Mouse (Mus musculus) liver, adult 2 months (tissue): ENCODE measurements around the gene Slc5a10. TPM values are rescaled to one million over a fixed set of nuclear protein-coding genes. Genes with fewer than 3 reads are reported as not detected.

Source experiments
- DNase-seq: peaks from one replicate; pipeline ENCODE4 v3.0.0-alpha.2; 2011; ENCODE audit warnings: low read depth, low spot score; ENCODE audit errors: extremely low read depth
- H3K27ac ChIP-seq: fragments of 200-500 bp; replicated peaks from 2 replicates; pipeline ENCODE4 v1.5.1; 2012; ENCODE audit warnings: low read depth, mild to moderate bottlenecking, control low read depth, inconsistent platforms, low read length; ENCODE audit not compliant: insufficient read depth
- H3K27me3 ChIP-seq: fragments of 200-500 bp; 2 replicates; pipeline ENCODE4 v1.6.1; 2012; ENCODE audit warnings: mild to moderate bottlenecking, moderate library complexity, low read length, inconsistent platforms; ENCODE audit not compliant: control insufficient read depth, insufficient read depth
- H3K36me3 ChIP-seq: fragments of 200-500 bp; 2 replicates; pipeline ENCODE4 v1.6.1; 2012; ENCODE audit warnings: low read length, inconsistent platforms; ENCODE audit not compliant: control insufficient read depth, insufficient read depth
- H3K4me1 ChIP-seq: fragments of 200-500 bp; 2 replicates; pipeline ENCODE4 v1.6.1; 2011; ENCODE audit warnings: low read length; ENCODE audit not compliant: control insufficient read depth, insufficient read depth
- H3K4me3 ChIP-seq: fragments of 200-500 bp; 2 replicates; pipeline ENCODE4 v1.5.1; 2011; ENCODE audit warnings: low read depth, mild to moderate bottlenecking, control low read depth, low read length, moderate library complexity; ENCODE audit not compliant: insufficient read depth
- H3K79me2 ChIP-seq: fragments of 200-500 bp; 2 replicates; pipeline ENCODE4 v1.6.1; 2012; ENCODE audit warnings: inconsistent platforms, mild to moderate bottlenecking, low read length, moderate library complexity; ENCODE audit not compliant: control insufficient read depth, insufficient read depth
- H3K9ac ChIP-seq: fragments of 200-500 bp; 2 replicates; pipeline ENCODE4 v1.6.1; 2012; ENCODE audit warnings: low read depth, mild to moderate bottlenecking, control low read depth, inconsistent platforms, low read length
- CTCF ChIP-seq: fragments of 200-500 bp; IDR thresholded peaks from 2 replicates; pipeline ENCODE4 v1.5.1; 2011; ENCODE audit warnings: low read depth, low read length, control low read depth
- POLR2A ChIP-seq: fragments of 200-500 bp; IDR thresholded peaks from 2 replicates; pipeline ENCODE4 v1.6.1; 2011; ENCODE audit warnings: low read length, control low read depth; ENCODE audit not compliant: insufficient read depth; ENCODE audit errors: extremely low read depth
- WGBS: fragments of 180-500 bp; shearing (Covaris S2); methylation state at CpG from one replicate; pipeline ENCODE4 v1.1.7; 2018; 5-methylcytosine and 5-hydroxymethylcytosine counted together
- polyA plus RNA-seq: library from polyadenylated mRNA; depleted of rRNA; stranded (reverse); fragments of >200 nt; gene quantifications from 2 replicates; pipeline ENCODE4 v1.2.3, GENCODE M21; 2012; rRNA removed
- total RNA-seq: library from RNA; depleted of rRNA; stranded (reverse); fragments of >200 nt; gene quantifications from 2 replicates; pipeline ENCODE4 v1.2.3, GENCODE M21; 2014; rRNA removed

The Slc5a10 gene
- total RNA-seq = 0.07 TPM in 1 of 2 replicates, not detected in the other
- polyA plus RNA-seq = not detected in 2 replicates

DNA sequence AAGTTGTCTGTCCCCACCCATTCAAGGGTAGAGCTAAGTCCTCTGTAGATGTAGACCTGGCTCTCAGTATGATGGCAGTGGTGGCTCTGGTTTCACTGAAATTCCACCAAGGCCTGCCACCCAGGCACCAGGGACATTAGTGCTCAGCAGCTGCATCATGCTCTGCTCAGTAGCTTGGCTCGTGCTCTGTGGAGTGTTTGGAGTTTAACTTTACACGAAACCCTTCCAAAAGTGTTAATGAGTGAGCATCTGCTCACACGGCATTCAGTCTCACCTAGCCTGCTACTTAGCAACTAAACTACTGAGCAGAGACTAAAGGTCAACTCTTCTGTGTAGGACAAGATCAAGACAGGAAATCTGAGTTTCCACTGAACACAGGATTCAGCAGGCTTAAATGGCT lies at the start of gene Slc5a10:
TSS of gene Slc5a10 (minus strand) at position 191 of the 400 bp plus-strand sequence.
- no peaks in the 10 kb centered on the region for H3K36me3 ChIP-seq
- WGBS = 73% methylated on average over 3 of the region's 3 CpGs
- TF ChIP-seq POLR2A (no peak), CTCF (no peak)

DNA sequence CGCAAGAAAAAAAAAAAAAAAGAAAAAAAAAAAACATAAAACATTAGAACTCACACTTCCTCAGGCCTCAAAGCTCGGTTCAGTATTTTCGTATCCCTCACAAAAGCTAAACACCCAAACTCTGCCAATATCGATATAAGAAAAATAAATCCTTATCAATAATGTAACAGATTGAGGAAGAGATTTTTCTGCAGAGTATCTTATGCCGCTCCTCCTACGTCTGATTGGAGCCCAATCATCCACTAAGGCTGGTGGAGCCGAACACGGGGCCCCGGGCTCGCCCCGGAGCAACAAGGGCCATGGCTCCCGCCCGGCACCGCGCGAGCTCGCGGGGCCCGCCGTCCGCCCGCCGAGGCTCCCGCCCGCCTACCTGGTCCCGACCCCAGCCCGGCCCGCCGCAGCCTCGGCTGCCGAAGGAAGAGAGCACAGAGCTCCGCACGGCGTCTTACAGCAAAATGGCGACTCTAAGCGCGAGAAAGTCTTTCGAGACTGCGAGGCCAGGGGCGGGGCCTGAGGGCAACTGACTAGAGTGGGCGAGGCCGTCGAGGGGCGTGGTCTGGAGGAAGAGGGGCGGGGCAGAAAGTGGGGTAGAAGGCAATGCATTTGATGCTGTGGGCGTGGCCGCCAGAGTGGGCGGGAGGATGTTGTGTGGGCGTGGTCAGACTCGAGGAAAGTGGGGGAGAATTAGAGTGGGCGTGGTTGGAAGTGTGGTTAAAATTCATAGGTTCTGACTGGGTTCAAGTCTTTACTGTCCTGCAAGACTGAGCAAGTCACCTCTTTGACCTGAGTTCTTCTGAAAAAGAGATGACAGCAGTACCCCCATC lies 41.2 kb upstream of the Slc5a10 start, which contains the start of gene Prpsap2:
TSS of gene Prpsap2 (minus strand) at position 505 of the 824 bp plus-strand sequence.
- TF ChIP-seq CTCF = no peak
- peak; percentile 76; the same call in 1 of the 2 replicates for TF ChIP-seq POLR2A
- peak; percentile 82 for DNase-seq
- H3K27ac ChIP-seq = peak within 1 kb of the TSS; percentile 68
- H3K27me3 ChIP-seq = no peaks in the 10 kb centered on the region
- WGBS = under 1% methylated on average over 51 of the region's 51 CpGs
- peaks cover 6% of the 10 kb centered on the region; the same call in 1 of the 2 replicates for H3K79me2 ChIP-seq
- H3K36me3 ChIP-seq = no peaks in the 10 kb centered on the region
- no peaks in the 10 kb centered on the region; the same call in 1 of the 2 replicates for H3K4me1 ChIP-seq
- H3K4me3 ChIP-seq = peak within 1 kb of the TSS; percentile 70
- H3K9ac ChIP-seq = peak within 1 kb of the TSS; percentile 85

More for the DNA sequence above, at the start of gene Slc5a10:
- Histone ChIP-seq H3K4me1 (no peaks in the 10 kb centered on the region), H3K79me2 (no peaks in the 10 kb centered on the region), H3K27me3 (no peaks in the 10 kb centered on the region), H3K27ac (no peak within 1 kb of the TSS), H3K9ac (no peak within 1 kb of the TSS), H3K4me3 (no peak within 1 kb of the TSS)
- DNase-seq = no peak

DNA sequence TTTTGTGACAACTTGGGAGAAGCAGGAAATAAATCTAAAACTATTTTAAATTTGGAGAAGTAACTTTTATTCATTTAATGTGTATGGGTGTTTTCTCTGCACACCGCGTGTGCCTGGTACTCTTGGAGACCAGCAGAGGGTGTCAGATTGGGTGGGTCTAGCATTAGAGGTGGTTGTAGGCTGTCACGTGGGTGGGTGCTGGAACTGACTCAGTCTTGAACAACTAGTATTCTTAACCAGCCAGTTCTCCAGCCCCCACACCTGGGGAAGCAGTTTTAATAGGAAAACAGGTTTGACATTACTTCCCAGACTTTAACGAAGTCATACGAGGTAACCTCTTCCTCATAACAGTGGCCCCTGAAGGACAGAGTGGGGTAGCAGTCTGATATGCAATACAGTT lies 39.9 kb upstream of the Slc5a10 start:
- Histone ChIP-seq H3K27me3 (no peaks in the 10 kb centered on the region), H3K4me1 (no peaks in the 10 kb centered on the region; the same call in 1 of the 2 replicates), H3K4me3 (no peak overlapping the region), H3K36me3 (peaks cover 5% of the 10 kb centered on the region), H3K27ac (no peak overlapping the region), H3K79me2 (peaks cover 6% of the 10 kb centered on the region; the same call in 1 of the 2 replicates), H3K9ac (no peak overlapping the region)
- WGBS = 83% methylated on average over 5 of the region's 5 CpGs
- no peak for DNase-seq
- TF ChIP-seq POLR2A (no peak), CTCF (no peak)

DNA sequence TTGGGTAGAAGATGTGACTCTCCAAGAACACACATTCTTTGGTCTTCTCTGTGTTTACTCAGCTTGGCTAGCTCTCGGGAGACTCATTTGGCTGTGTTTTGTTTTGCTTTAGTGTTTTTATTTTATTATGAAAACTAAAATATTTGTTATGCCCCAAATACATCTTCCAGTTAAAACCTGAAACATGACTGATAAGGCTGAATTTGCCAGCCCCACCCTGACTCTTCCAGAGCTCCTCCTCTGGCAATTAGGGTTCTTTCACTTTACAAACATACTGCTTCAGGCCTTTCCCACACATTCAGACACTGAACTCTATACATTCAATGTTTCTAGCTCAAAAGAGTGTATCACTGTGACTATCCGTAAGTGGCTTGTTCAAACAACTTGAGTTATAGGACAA lies 36.5 kb upstream of the Slc5a10 start:
- no peaks in the 10 kb centered on the region; the same call in none of the 2 replicates for H3K4me1 ChIP-seq
- no peak overlapping the region for H3K27ac ChIP-seq
- no peak overlapping the region for H3K4me3 ChIP-seq
- no peaks in the 10 kb centered on the region for H3K27me3 ChIP-seq
- no peak overlapping the region for H3K9ac ChIP-seq
- H3K79me2 ChIP-seq = peaks cover 6% of the 10 kb centered on the region; the same call in 1 of the 2 replicates
- H3K36me3 ChIP-seq = peaks cover 21% of the 10 kb centered on the region
- no peak for TF ChIP-seq CTCF
- no peak for TF ChIP-seq POLR2A
- 66% methylated on average over 2 of the region's 2 CpGs for WGBS
- DNase-seq = no peak

DNA sequence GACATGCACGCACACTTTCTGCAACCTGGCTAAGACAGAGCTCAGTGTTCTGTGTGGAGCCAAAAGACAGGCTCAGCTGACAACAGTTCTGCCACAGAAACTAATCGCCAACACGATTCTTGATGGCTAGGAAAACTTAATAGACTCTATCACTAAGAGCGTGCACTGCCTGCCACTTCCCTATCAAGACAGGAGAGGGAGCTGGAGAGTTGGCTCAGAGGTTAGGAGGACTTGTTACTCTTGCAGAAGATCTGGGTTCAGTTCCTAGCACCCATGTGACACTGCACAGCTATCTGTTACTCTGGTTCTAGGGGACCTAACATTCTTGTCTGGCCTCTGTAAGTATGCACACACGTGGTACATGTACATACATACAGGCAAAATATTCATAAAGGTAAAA lies 31.0 kb upstream of the Slc5a10 start:
- H3K36me3 ChIP-seq = peaks cover 47% of the 10 kb centered on the region

More for the DNA sequence above, 31.0 kb upstream of the Slc5a10 start:
- no peak overlapping the region for H3K27ac ChIP-seq
- 83% methylated on average over 5 of the region's 5 CpGs for WGBS
- H3K79me2 ChIP-seq = no peaks in the 10 kb centered on the region; the same call in 1 of the 2 replicates
- no peak overlapping the region for H3K4me3 ChIP-seq
- DNase-seq = peak; percentile 39
- H3K9ac ChIP-seq = no peak overlapping the region
- TF ChIP-seq CTCF (peak; percentile 52; the same call in 1 of the 2 replicates), POLR2A (no peak)
- H3K4me1 ChIP-seq = no peaks in the 10 kb centered on the region; the same call in 1 of the 2 replicates
- H3K27me3 ChIP-seq = no peaks in the 10 kb centered on the region
